Mouse (Mus musculus) hindbrain, embryonic 13.5 days (tissue): Measurements from ENCODE around the gene Rhoq. TPM values are rescaled to one million over a fixed set of nuclear protein-coding genes. Genes with fewer than 3 reads are reported as not detected.

Experiments used
- ATAC-seq: fragments of 200-750 bp; cut with Nextera tagmentation; 2 replicates; pipeline ENCODE4 v1.8.0; 2017; ENCODE audit warnings: moderate TSS enrichment; ENCODE audit not compliant: low FRiP score
- H3K27ac ChIP-seq: fragments of 300-500 bp; sonication (generic); 2 replicates; pipeline ENCODE4 v1.5.1; 2015; ENCODE audit warnings: inconsistent platforms, mild to moderate bottlenecking, moderate library complexity
- H3K27me3 ChIP-seq: fragments of 300-500 bp; sonication (generic); 2 replicates; pipeline ENCODE4 v1.6.1; 2015; ENCODE audit warnings: mild to moderate bottlenecking, inconsistent platforms
- H3K36me3 ChIP-seq: fragments of 300-500 bp; sonication (generic); 2 replicates; pipeline ENCODE4 v1.6.1; 2015; ENCODE audit warnings: mild to moderate bottlenecking, inconsistent platforms
- H3K4me1 ChIP-seq: fragments of 300-500 bp; sonication (generic); replicated peaks from 2 replicates; pipeline ENCODE4 v1.6.1; 2015; ENCODE audit warnings: inconsistent platforms
- H3K4me2 ChIP-seq: fragments of 300-500 bp; sonication (generic); 2 replicates; pipeline ENCODE4 v1.6.1; 2015; ENCODE audit warnings: inconsistent platforms, mild to moderate bottlenecking, moderate library complexity
- H3K4me3 ChIP-seq: fragments of 300-500 bp; sonication (generic); 2 replicates; pipeline ENCODE4 v1.5.1; 2015; ENCODE audit warnings: mild to moderate bottlenecking, inconsistent platforms
- H3K9ac ChIP-seq: fragments of 300-500 bp; sonication (generic); 2 replicates; pipeline ENCODE4 v1.6.1; 2015; ENCODE audit warnings: mild to moderate bottlenecking, inconsistent platforms
- H3K9me3 ChIP-seq: fragments of 300-500 bp; sonication (generic); 2 replicates; pipeline ENCODE4 v1.6.1; 2016; ENCODE audit warnings: inconsistent platforms
- WGBS: fragments of 180-500 bp; shearing (Covaris S2); methylation state at CpG from one replicate; pipeline ENCODE4 v1.1.7; 2015; 5-methylcytosine and 5-hydroxymethylcytosine counted together
- polyA plus RNA-seq: library from polyadenylated mRNA; unstranded; fragments of >200 nt; fragmentation: Nextera tagmentation; extraction: Ambion mirVana; gene quantifications from 2 replicates; pipeline ENCODE4 v1.2.1, GENCODE M21; 2015

Gene Rhoq
- 6.2 and 6.9 TPM in 2 replicates for polyA plus RNA-seq

GRCm38 (mm10) chr17:86962894-86963585 lies at the start of gene Rhoq:
Rhoq (plus strand) TSS chr17:86963082.
- 1% methylated on average over 53 of the region's 86 CpGs for WGBS
- Histone ChIP-seq H3K4me3 (peak within 1 kb of the TSS; percentile 84), H3K36me3 (no peaks in the 10 kb centered on the region), H3K27me3 (no peaks in the 10 kb centered on the region), H3K27ac (peak within 1 kb of the TSS; percentile 88), H3K9me3 (no peaks in the 10 kb centered on the region), H3K9ac (peak within 1 kb of the TSS; percentile 90), H3K4me2 (peak within 1 kb of the TSS; percentile 81), H3K4me1 (peaks cover 56% of the 10 kb centered on the region)
- ATAC-seq = peak; percentile 88

GRCm38 (mm10) chr17:86915540-86915939 lies 47.3 kb upstream of the Rhoq start:
- no peaks in the 10 kb centered on the region for H3K9me3 ChIP-seq
- H3K4me1 ChIP-seq = no peaks in the 10 kb centered on the region
- no peak overlapping the region for H3K27ac ChIP-seq
- H3K9ac ChIP-seq = no peak overlapping the region
- no peak for ATAC-seq
- H3K36me3 ChIP-seq = no peaks in the 10 kb centered on the region
- no peak overlapping the region for H3K4me3 ChIP-seq
- 83% methylated on average over 4 of the region's 4 CpGs for WGBS
- no peak overlapping the region for H3K4me2 ChIP-seq
- no peaks in the 10 kb centered on the region for H3K27me3 ChIP-seq

- no peak within 1 kb of the TSS for H3K27ac ChIP-seq
- 89% methylated on average over 10 of the region's 10 CpGs for WGBS
- no peak for ATAC-seq
Observed at GRCm38 (mm10) chr17:86917048-86917447, 45.8 kb upstream of the Rhoq start, which contains the start of gene Tmem247. Tmem247 (plus strand) TSS chr17:86917348.

GRCm38 (mm10) chr17:86918786-86919185 lies 44.1 kb upstream of the Rhoq start:
- ATAC-seq = no peak
- H3K4me1 ChIP-seq = no peaks in the 10 kb centered on the region
- no peak overlapping the region for H3K4me3 ChIP-seq
- no peaks in the 10 kb centered on the region for H3K36me3 ChIP-seq
- no peaks in the 10 kb centered on the region for H3K9me3 ChIP-seq
- no peak overlapping the region for H3K27ac ChIP-seq
- H3K27me3 ChIP-seq = no peaks in the 10 kb centered on the region
- WGBS = 82% methylated on average over 6 of the region's 6 CpGs
- no peak overlapping the region for H3K9ac ChIP-seq
- no peak overlapping the region for H3K4me2 ChIP-seq

More at GRCm38 (mm10) chr17:86917048-86917447, 45.8 kb upstream of the Rhoq start, which contains the start of gene Tmem247:
- Histone ChIP-seq H3K4me2 (no peak within 1 kb of the TSS), H3K4me3 (no peak within 1 kb of the TSS), H3K36me3 (no peaks in the 10 kb centered on the region), H3K9me3 (no peaks in the 10 kb centered on the region), H3K9ac (no peak within 1 kb of the TSS), H3K4me1 (no peaks in the 10 kb centered on the region), H3K27me3 (no peaks in the 10 kb centered on the region)

- Histone ChIP-seq H3K27me3 (no peaks in the 10 kb centered on the region), H3K9me3 (no peaks in the 10 kb centered on the region), H3K4me2 (no peak overlapping the region), H3K4me3 (no peak overlapping the region), H3K4me1 (no peaks in the 10 kb centered on the region), H3K27ac (no peak overlapping the region), H3K9ac (no peak overlapping the region), H3K36me3 (no peaks in the 10 kb centered on the region)
- no peak for ATAC-seq
- WGBS = 86% methylated on average over 11 of the region's 11 CpGs
Observed at GRCm38 (mm10) chr17:86919729-86920128, 43.2 kb upstream of the Rhoq start.

GRCm38 (mm10) chr17:86924679-86925078 lies 38.2 kb upstream of the Rhoq start:
- Histone ChIP-seq H3K4me2 (no peak overlapping the region), H3K9me3 (peaks cover 13% of the 10 kb centered on the region), H3K4me1 (no peaks in the 10 kb centered on the region), H3K27me3 (no peaks in the 10 kb centered on the region), H3K36me3 (no peaks in the 10 kb centered on the region), H3K4me3 (no peak overlapping the region), H3K9ac (no peak overlapping the region), H3K27ac (0 out of 2 replicates have a peak overlapping the region, but pooled peaks have one; percentile 30)
- WGBS = 82% methylated on average over 3 of the region's 3 CpGs
- no peak for ATAC-seq

GRCm38 (mm10) chr17:86926836-86927235 lies 36.0 kb upstream of the Rhoq start:
- Histone ChIP-seq H3K4me1 (0 out of 2 replicates have a peak, but pooled peaks cover 4% of the 10 kb centered on the region), H3K9ac (no peak overlapping the region), H3K4me3 (no peak overlapping the region), H3K27ac (no peak overlapping the region), H3K9me3 (peaks cover 13% of the 10 kb centered on the region), H3K27me3 (no peaks in the 10 kb centered on the region), H3K4me2 (no peak overlapping the region), H3K36me3 (no peaks in the 10 kb centered on the region)
- ATAC-seq = no peak
- 95% methylated on average over 3 of the region's 3 CpGs for WGBS

- WGBS = 86% methylated on average over 6 of the region's 6 CpGs
Observed at GRCm38 (mm10) chr17:86929355-86929754, 33.5 kb upstream of the Rhoq start.

GRCm38 (mm10) chr17:86929981-86930380 lies 32.9 kb upstream of the Rhoq start:
- no peak overlapping the region for H3K9ac ChIP-seq
- H3K4me2 ChIP-seq = no peak overlapping the region
- peaks cover 6% of the 10 kb centered on the region; the same call in 1 of the 2 replicates for H3K27me3 ChIP-seq
- peaks cover 13% of the 10 kb centered on the region for H3K9me3 ChIP-seq
- H3K27ac ChIP-seq = no peak overlapping the region
- no peak overlapping the region for H3K4me3 ChIP-seq
- peaks cover 19% of the 10 kb centered on the region for H3K4me1 ChIP-seq
- H3K36me3 ChIP-seq = no peaks in the 10 kb centered on the region
- no peak for ATAC-seq

More at GRCm38 (mm10) chr17:86929355-86929754, 33.5 kb upstream of the Rhoq start:
- ATAC-seq = no peak
- Histone ChIP-seq H3K27ac (no peak overlapping the region), H3K9ac (no peak overlapping the region), H3K4me1 (peaks cover 19% of the 10 kb centered on the region), H3K36me3 (no peaks in the 10 kb centered on the region), H3K4me3 (no peak overlapping the region), H3K27me3 (0 out of 2 replicates have a peak, but pooled peaks cover under 1% of the 10 kb centered on the region), H3K9me3 (peaks cover 13% of the 10 kb centered on the region), H3K4me2 (no peak overlapping the region)

- Histone ChIP-seq H3K27me3 (peaks cover 10% of the 10 kb centered on the region; the same call in 1 of the 2 replicates), H3K4me1 (peaks cover 30% of the 10 kb centered on the region), H3K36me3 (no peaks in the 10 kb centered on the region), H3K4me3 (no peak overlapping the region), H3K9me3 (no peaks in the 10 kb centered on the region), H3K4me2 (no peak overlapping the region), H3K9ac (0 out of 2 replicates have a peak overlapping the region, but pooled peaks have one; percentile 0), H3K27ac (peak overlapping the region; percentile 31; the same call in 1 of the 2 replicates)
- peak; percentile 44; the same call in 1 of the 2 replicates for ATAC-seq
- 32% methylated on average over 5 of the region's 5 CpGs for WGBS
Observed at GRCm38 (mm10) chr17:86932896-86933295, 30.0 kb upstream of the Rhoq start.

GRCm38 (mm10) chr17:86937064-86937463 lies 25.8 kb upstream of the Rhoq start:
- no peak overlapping the region for H3K27ac ChIP-seq

GRCm38 (mm10) chr17:86937497-86938155 lies 25.3 kb upstream of the Rhoq start:
- WGBS = 3% methylated on average over 20 of the region's 20 CpGs
- peak; percentile 79 for ATAC-seq
- Histone ChIP-seq H3K4me1 (peaks cover 25% of the 10 kb centered on the region), H3K9me3 (no peaks in the 10 kb centered on the region), H3K4me2 (peak overlapping the region; percentile 70), H3K27ac (peak overlapping the region; percentile 60; the same call in 1 of the 2 replicates), H3K9ac (peak overlapping the region; percentile 63), H3K4me3 (peak overlapping the region; percentile 42), H3K36me3 (no peaks in the 10 kb centered on the region), H3K27me3 (peaks cover 15% of the 10 kb centered on the region)

More at GRCm38 (mm10) chr17:86937064-86937463, 25.8 kb upstream of the Rhoq start:
- peak overlapping the region; percentile 70 for H3K4me2 ChIP-seq
- ATAC-seq = no peak
- no peaks in the 10 kb centered on the region for H3K36me3 ChIP-seq
- H3K27me3 ChIP-seq = peaks cover 15% of the 10 kb centered on the region
- peak overlapping the region; percentile 63; the same call in 1 of the 2 replicates for H3K9ac ChIP-seq
- H3K4me1 ChIP-seq = peaks cover 30% of the 10 kb centered on the region
- H3K4me3 ChIP-seq = no peak overlapping the region
- 76% methylated on average over 2 of the region's 2 CpGs for WGBS
- no peaks in the 10 kb centered on the region for H3K9me3 ChIP-seq
